Mouse (Mus musculus): ENCODE data around the gene Pde10a.
A peak's percentile ranks its signal among the peaks of the same experiment; 100 is the strongest.

The Pde10a gene

GRCm38 (mm10) chr17:8525225-8525721 lies at the start of gene Pde10a:
Gene Pde10a, plus strand, starts transcription at chr17:8525372.
- no peak for DNase-seq (ENCODE audit: extremely low spot score, low read depth, low spot score)

DNA sequence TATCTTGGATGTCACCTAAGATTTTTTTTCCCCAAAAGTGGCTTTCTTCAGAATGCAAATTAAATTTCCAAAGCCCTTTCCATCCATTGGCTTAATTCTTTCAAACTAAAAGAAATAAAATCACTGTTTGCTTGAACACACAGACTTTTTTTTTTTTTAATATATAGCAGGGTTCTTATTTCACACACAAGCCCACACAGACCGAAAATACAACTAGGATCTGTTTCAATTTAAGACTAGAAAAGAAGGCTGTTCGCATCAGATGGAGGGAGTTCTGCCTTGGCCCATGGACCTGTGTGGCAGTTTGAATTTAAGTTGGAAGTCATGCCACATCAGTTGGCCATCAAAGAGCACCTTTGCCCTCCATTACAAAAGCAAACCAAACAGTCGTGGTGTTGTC lies 46.6 kb upstream of the Pde10a start:
- DNase-seq (ENCODE audit: extremely low spot score, low read depth, low spot score) = no peak

DNA sequence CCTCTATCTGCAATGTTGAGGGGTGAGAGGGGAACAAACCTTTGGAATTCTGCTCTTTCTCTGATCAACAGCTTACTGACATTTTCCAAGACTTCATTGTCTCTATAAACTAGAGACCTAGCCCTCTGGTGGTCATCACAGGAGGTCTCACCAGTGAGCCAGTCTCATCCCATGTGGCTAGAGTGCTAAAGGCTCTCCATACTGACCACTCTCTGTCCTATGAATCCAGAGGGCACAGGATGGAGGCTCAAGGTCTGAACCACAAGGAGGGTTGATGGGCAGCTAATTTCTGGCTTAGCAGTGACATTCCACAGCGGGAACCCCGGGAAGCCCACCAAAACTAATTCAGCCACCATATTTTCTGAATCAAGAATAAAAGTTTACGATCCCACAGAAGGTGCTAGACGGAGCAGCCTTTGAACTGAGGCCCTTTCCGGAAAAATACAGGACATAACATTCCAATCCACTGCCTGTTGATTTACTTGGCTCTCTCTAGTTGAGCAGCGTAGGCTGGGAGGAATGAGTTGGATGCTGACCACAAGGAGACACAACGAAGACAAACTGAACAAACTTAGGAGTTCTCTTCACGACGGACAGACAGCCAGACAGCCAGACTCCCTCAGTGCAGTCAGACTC lies 45.6 kb upstream of the Pde10a start:
- DNase-seq (ENCODE audit: extremely low spot score, low read depth, low spot score) = no peak

GRCm38 (mm10) chr17:8481797-8482196 lies 43.4 kb upstream of the Pde10a start:
- no peak for DNase-seq (ENCODE audit: extremely low spot score, low read depth, low spot score)

- no peak for DNase-seq (ENCODE audit: extremely low spot score, low read depth, low spot score)
Observed at GRCm38 (mm10) chr17:8482876-8483275, 42.3 kb upstream of the Pde10a start.

GRCm38 (mm10) chr17:8484246-8484645 lies 40.9 kb upstream of the Pde10a start:
- DNase-seq (ENCODE audit: extremely low spot score, low read depth, low spot score) = no peak

DNA sequence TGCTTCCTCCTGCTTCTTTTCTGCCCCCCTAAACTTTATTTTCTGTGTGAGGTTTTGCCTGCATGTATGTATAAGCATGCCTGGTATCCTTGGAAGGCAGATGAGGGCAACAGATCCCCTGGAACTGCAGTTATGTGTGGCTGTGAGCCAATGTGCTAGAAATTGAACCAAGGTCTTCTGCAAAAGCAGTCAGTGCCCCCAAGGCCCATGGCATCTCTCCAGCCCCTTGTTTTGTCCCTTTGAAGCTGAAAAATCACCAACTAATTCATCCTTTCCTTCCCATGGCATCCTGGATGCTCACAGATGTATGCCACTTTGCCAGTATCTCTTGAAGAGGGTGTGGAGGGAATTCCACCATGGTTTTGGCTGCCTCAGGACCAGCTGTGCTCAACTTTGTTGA lies 40.0 kb upstream of the Pde10a start:
- no peak for DNase-seq (ENCODE audit: extremely low spot score, low read depth, low spot score)

DNA sequence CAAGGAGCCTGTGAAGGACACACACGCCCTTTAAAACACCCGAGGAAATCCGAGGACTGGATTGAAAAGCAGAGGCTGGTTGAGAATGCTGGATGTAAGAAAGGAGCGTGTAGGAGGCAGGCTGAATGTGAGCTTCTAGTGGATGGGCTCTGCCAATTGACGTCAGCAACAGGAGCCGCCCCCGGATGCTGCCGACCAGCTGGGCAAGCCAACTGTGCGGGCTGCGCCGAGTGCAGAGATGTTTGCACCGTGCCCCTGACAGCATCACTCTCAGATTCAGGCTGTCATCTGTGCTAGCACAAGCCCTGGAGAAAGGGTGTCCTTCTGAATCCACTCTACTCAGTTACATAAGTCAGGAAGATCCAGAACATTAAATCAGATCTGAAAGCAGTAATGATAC lies 37.3 kb upstream of the Pde10a start:
- DNase-seq (ENCODE audit: extremely low spot score, low read depth, low spot score) = no peak

DNA sequence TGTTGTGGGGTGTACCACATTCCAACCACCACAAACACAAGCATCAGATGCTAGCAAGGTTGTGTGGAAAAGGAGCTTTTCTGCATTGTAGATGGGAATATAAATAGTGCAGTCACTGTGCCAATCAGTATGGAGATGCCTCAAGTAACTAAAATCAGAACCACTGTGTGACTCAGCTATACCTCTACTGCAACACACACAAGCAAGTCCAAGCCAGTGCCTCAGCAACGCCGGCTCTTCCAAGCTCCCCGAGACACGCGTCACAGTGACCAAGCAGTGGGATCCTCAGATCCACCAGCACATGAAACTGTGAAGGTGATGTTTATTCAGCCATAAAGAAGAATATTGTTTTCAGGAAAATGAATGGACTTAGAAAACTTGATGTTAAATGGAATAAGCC lies 34.2 kb upstream of the Pde10a start:
- no peak for DNase-seq (ENCODE audit: extremely low spot score, low read depth, low spot score)

GRCm38 (mm10) chr17:8493461-8493860 lies 31.7 kb upstream of the Pde10a start:
- DNase-seq (ENCODE audit: extremely low spot score, low read depth, low spot score) = no peak

- no peak for DNase-seq (ENCODE audit: extremely low spot score, low read depth, low spot score)
Observed at GRCm38 (mm10) chr17:8498151-8498550, 27.0 kb upstream of the Pde10a start.

DNA sequence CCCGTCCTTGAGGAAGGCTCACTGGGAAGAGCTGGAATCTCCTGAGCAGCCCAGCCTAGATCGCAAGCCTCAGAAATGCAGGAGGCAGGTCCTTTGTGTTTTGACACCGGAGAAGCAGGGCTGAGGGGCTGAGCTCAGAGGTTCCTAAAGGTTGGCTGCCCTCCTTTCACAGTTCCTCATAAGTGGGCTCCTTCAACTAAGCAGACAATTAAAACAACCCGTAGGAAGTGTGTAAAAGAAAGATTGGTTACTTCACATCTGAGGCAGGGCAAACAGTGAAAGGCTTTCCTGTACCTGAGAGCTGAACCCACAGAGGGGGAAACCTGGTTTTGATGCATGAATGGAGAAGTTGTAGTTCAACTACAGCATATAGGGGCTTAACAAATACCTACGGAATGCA lies 26.5 kb upstream of the Pde10a start:
- DNase-seq (ENCODE audit: extremely low spot score, low read depth, low spot score) = no peak

DNA sequence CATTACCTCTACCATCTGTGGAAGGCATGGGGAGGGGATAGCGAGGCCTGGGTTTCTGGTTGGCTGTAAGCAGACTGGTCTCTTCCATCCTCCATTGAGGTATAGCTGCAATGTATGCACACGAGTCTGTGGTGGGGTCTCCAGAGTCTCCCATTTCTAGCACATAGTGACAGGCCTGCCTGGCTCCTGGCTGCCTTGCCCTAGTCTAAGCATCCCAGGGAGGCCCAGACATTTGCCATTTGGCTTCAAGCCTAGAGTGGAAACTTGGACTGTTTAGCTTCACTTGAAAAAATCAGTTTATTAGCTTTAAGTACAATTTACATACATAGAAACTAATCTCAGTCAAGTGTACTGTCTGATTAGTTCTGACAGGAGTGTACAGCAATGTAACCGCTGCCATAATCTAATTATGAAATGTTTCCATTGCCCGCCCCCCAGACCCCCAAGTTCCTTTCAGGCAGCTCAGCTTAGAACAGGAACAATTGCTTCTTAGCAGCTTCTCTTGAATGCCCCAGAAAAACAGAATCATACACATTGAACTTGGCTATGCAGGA lies 25.5 kb upstream of the Pde10a start:
- DNase-seq (ENCODE audit: extremely low spot score, low read depth, low spot score) = no peak

- no peak for DNase-seq (ENCODE audit: extremely low spot score, low read depth, low spot score)
Observed at GRCm38 (mm10) chr17:8504381-8504780, 20.8 kb upstream of the Pde10a start.

- DNase-seq (ENCODE audit: extremely low spot score, low read depth, low spot score) = no peak
Observed at GRCm38 (mm10) chr17:8505669-8506426, 19.3 kb upstream of the Pde10a start.

DNA sequence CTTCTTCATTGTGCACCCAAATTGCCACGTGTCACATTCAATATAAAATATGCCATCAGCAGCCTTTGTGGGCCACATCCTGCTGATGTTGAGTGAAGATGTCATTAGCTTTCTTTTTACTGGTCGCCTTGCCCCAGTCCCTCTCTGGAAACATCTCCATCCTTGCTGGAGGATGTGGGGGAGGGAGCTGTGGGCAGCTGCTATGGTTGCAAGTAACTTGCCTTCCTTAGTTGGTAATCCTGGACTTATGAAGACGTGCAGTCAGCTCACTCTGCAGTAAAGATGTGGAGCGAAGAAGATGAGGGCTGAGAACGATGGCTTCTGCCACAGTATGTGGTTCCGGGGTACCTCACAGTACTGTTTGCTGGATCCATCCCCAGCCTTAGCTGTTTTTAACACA lies 18.4 kb upstream of the Pde10a start:
- no peak for DNase-seq (ENCODE audit: extremely low spot score, low read depth, low spot score)

DNA sequence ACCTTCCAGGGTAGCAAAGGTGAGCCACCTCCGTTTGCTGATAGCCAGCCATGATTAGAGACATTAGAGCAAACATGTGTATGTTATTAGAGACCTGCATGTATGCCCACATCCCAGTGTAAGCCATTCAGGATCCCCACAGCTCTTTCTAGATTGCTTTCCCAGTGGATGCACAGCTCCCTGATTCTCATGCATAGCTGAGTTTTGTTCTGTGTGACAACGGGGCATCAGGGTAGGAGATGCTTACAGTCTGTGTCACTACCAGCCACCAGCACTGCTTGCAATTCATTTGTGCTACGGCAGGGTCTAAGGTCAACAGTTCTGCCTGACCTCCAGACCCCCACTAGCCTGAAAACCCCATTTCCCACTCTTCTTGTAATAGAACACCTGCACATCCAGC lies 17.5 kb upstream of the Pde10a start:
- no peak for DNase-seq (ENCODE audit: extremely low spot score, low read depth, low spot score)

DNA sequence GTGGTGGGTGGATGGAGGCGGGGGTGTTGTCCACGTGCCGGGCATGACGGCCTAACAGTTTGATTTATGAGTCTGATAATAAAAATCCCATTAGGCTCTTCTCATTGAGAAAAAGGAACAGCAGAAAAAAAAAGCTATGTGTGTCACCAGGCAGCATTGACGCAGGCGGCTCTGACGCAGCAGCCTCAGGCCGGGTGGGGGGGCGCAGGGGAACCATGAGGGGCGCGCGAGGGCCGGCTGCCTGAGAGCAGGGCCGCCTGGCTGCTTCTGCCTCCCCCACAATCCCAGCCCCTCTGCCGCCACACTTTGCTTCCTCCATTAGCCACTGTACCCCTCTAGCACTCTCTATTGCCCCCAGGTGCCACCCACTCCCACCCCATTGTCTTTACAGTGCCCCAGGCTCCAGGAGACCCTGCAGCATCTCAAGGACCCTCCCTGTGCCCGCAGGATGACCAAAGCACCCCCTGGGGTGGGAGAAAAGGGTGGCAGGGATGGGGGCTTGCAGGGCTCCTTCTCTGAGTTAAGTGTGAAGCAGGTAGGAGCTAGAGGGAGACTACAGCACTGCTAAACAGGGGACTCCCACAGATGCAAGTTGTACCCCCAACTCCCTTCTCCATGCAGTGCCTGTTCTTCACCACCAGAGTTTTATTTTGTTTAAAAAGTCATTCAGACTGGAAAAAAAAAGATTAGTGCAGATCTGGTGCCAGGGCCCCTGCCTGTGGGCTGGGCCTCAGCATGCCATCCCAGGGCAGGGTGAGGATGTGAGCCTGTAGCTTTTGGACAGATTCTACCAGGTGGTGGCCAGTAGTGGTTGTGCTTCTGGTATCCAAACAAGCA lies 16.6 kb upstream of the Pde10a start:
- DNase-seq (ENCODE audit: extremely low spot score, low read depth, low spot score) = peak; percentile 68

DNA sequence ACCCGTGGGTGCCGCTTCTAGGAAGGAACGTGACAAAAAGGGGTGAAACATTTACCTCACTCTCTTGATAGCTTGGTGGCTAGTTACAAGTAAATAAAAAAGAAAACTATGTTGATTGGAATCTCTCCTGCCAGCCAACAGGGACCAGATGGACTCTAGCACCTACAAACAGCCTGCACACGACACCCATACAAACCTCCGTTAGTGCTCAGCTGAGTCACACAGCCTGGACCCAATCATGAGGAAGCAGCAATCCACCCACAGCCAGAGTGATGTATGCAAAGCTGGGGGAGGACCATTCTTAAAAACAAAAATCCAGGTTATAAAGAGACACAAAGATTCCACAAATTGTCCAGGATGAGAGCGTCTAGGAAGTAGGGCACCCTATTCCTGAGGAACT lies 9.2 kb upstream of the Pde10a start:
- DNase-seq (ENCODE audit: extremely low spot score, low read depth, low spot score) = no peak

DNA sequence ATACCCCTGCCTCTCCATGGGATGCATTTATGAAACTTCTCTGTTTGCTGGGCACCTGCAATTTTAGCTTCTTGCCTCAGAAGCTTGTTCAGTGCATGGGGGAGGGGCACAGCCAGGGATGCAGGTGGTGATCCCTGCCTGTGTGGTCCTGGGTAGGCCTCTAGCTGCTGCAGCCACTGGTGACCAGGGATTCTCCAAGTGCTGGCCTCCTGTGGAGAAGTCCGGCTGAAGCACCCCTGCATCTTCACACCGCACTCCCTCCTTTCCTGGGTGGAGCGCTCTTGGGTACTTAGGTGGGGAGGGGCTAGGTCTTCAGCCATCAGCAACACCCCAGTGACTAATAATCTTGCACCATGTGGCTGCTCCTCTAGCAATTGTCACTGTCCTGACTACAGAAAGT lies 1.2 kb upstream of the Pde10a start:
- DNase-seq (ENCODE audit: extremely low spot score, low read depth, low spot score) = no peak

- no peak for DNase-seq (ENCODE audit: extremely low spot score, low read depth, low spot score)
Observed at GRCm38 (mm10) chr17:8524387-8525165, 596 bp upstream of the Pde10a start.
